Mouse (Mus musculus): Measurements from ENCODE around the gene Supt16.

The Supt16 gene

GRCm38 (mm10) chr14:52197156-52197878, at the start of gene Supt16:
Gene Supt16 (minus strand): TSS chr14:52197416.
- peak; percentile 73 for DNase-seq

GRCm38 (mm10) chr14:52246129-52246528, 48.9 kb upstream of the Supt16 start:
- DNase-seq: no peak

DNA sequence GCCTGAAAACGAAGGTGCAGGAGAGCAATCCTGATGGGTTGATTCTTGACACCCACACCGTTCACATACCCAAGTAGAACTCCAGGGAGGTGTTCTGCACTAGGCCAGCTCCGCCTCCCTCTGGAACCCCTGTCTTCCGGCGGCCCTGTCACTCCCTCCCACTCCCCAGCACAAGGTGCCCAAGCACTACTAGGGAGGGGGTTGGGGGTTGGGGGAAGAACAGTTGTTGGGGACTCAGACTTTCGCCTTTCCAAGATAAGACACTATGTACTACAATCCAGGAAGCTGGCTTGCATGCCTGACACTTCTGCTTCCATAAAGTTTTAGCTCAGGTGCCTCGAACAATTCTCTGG, 47.5 kb upstream of the Supt16 start:
- DNase-seq: no peak

GRCm38 (mm10) chr14:52244041-52244689, 46.9 kb upstream of the Supt16 start:
- DNase-seq: peak; percentile 98

DNA sequence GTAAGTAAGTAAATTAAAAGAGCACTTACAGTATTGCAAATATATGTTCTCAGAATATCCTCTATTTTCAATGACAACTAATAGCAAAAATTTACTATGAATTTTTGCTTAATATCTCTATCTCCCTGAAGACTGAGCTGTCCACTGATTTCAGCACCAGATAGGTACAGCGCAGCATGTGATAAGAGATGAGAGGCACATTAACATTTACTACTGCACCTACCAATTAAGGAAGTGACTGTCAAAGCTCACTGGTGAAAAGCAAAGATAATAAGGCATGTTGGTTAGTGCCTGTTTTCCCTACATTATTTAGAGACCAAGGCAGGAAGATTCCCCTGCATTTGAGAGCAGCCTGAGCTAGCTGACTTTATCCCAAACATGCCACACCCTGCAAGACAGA, 39.0 kb upstream of the Supt16 start:
- no peak for DNase-seq

DNA sequence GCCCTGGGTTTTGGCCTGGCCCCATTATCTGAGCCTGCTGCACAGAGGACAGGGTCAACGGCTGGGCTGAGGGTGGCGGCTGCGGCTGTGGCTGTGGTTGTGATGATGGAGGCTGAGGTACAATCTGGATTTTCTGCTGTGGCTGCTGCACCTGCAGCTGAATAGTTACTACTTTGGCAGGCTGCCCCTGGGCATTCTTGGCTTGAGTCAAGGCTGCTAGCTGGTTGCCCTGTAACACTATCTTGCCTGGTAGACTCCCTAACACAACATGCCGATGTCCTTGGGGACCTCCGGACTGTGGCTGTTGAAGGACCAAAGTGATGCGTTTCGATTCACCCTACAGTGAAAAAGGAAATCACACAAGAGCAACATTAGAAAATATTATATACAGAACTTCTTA, 37.9 kb upstream of the Supt16 start:
- DNase-seq: no peak

GRCm38 (mm10) chr14:52232249-52232648, 35.0 kb upstream of the Supt16 start:
- no peak for DNase-seq

- no peak for DNase-seq
Observed at GRCm38 (mm10) chr14:52225972-52226371, 28.8 kb upstream of the Supt16 start.

DNA sequence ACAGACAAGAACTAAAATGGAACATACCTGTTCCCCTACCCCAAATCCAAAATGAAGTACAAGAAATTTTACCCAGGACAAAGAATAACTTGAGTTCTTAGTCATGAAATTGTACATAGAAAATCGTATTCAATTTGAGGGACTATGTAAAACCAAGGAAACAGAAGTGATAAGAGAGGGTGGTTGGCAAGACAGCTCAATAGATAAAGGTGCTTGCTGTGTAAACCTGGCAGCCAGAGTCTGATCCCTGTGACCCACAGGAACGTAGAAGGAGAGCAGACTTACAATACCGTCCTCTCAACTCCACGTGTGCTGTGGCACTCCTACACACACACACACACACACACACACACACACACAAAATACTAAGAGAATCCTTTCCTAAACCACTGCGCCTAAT, 20.0 kb upstream of the Supt16 start:
- no peak for DNase-seq

DNA sequence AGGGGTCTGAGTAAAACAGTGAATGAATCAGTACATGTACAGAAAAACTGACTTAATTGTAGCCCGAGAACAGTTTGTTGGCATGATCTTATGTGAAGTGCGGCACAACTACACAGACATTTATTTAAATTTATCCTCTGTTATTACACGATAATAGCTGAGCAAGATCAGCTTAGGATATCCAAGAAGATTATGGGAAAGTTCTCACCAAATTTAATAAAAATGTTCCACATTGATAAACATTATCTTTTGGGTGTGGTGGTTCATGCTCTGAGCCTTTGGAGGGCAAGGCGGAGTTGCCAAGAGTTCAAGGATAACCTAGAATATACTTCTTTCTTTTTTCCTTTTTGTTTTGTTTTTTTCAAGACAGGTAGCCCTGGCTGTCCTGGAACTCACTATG, 2.2 kb upstream of the Supt16 start:
- DNase-seq: no peak

GRCm38 (mm10) chr14:52198141-52198540, 925 bp upstream of the Supt16 start:
- DNase-seq: no peak

GRCm38 (mm10) chr14:52196230-52197155, 723 bp downstream of the Supt16 start:
- no peak for DNase-seq

- DNase-seq: peak; percentile 28
Observed at GRCm38 (mm10) chr14:52195691-52196090, 1.5 kb downstream of the Supt16 start.

DNA sequence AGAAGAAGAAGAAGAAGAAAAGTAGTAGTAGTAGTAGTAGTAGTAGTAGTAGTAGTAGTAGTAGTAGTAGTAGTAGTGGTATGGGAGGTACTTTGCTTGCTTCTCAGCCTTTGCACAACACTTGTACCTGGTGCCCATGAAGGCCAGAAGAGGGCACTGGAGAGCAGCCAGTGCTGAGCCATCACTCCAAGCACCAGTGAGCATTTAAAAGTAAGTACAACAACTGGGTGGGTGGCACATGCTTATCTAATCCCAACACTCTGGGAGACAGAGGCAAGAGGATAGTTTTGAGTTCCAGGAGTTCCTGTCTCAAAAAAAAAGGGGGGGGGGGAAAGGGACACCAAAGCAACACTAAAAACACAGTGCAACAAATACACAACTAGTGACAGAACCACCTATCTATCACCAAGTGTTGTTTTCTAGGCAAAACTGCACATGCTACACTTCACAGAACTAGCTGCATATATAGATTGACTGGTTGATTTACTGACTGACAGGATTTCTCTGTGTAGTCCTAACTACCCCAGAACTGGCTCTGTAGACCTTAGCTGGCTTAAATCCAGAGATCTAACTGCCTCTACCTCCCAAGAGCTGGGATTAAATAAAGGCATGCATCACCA, 6.4 kb downstream of the Supt16 start:
- DNase-seq: peak; percentile 17

DNA sequence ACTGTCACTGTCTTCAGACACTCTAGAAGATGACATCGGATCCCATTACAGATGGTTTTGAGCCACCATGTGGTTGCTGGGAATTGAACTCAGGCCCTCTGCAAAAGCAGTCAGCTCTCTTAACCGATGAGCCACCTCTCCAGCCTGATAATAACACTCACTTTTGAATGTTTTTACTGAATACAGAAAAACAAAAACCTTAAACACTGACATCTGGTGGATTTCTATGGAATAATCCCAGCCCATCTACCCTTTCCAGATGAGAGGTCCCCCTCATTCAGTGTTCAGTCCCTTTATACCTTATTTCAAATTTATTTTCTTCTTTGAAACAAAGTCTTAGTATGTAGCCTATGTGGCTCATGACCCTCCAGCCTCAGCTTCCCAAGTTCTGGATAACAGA, 7.7 kb downstream of the Supt16 start:
- DNase-seq: no peak

- no peak for DNase-seq
Observed at GRCm38 (mm10) chr14:52188788-52189187, 8.4 kb downstream of the Supt16 start.

GRCm38 (mm10) chr14:52166571-52166970, 30.6 kb downstream of the Supt16 start:
- no peak for DNase-seq

GRCm38 (mm10) chr14:52160911-52161310, 36.3 kb downstream of the Supt16 start:
- no peak for DNase-seq

- no peak for DNase-seq
Observed at GRCm38 (mm10) chr14:52155008-52155407, 42.2 kb downstream of the Supt16 start.

DNA sequence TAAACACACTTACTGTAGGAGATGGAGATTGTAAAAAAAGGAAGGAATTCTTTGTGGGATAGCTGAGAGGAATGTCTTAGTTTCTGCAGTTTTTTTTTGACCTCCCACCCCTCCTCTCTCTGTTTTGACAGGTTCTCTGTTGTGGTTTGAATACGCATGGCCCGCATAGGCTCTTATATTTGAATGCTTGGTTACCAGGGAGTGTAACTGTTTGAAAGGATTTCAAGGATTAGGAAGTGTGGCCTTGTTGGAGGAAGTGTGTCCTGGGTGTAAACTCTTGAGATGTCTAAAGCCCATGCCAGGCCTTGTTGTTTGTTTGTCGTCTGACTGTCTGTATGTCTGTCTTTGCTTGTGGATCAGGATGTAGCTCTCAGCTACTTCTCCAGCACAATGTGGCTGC, 44.6 kb downstream of the Supt16 start:
- no peak for DNase-seq

GRCm38 (mm10) chr14:52152179-52152578, 45.0 kb downstream of the Supt16 start:
- no peak for DNase-seq

- no peak for DNase-seq
Observed at GRCm38 (mm10) chr14:52149888-52150287, 47.3 kb downstream of the Supt16 start.

GRCm38 (mm10) chr14:52146540-52146939, 50.7 kb downstream of the Supt16 start:
- DNase-seq: no peak
